Mouse (Mus musculus): Measurements from ENCODE around the gene Trip6.

Trip6 gene

DNA sequence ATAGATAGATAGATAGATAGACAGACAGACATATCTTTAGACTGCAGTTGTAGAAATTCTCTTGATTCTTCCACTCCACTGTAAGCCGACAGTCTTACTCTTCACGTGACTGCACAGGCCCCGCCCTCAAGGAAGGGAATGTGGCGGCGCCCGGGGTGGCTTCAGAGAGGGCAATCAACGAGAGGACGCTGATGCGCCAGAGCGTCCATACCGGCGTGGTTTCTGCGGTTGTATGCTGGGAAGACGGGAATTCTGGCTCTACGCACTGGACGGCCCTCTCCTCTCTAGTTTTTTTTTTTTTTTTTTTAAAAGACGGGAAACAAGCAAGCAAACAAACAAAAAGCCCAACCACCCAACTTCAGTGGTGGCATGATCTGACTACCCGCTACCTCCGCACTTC lies 24.1 kb upstream of the Trip6 start:
- peak; percentile 70 to 73 for DNase-seq

GRCm38 (mm10) chr5:137337190-137337589 lies 23.0 kb upstream of the Trip6 start:
- DNase-seq = no peak

DNA sequence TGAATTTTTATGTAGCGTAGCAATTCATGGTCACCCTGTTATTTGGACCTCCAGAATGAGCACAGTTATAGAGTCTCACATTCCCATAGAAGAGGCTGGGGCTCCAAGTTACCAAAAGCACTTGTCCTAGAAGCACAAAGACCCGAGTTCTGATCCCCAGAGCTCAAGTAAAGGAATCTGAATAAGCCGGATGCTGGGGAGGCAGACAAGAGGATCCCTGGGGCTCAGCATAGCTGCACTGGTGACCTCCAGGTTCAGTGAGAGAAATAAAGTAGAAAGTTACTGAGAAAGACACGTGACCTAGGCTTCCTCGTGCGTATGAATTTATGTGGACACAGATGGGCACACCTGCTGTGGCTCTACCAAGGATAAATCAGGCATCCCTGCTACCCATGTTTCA lies 20.9 kb upstream of the Trip6 start:
- no peak for DNase-seq

GRCm38 (mm10) chr5:137334317-137334716 lies 20.1 kb upstream of the Trip6 start:
- DNase-seq = no peak

DNA sequence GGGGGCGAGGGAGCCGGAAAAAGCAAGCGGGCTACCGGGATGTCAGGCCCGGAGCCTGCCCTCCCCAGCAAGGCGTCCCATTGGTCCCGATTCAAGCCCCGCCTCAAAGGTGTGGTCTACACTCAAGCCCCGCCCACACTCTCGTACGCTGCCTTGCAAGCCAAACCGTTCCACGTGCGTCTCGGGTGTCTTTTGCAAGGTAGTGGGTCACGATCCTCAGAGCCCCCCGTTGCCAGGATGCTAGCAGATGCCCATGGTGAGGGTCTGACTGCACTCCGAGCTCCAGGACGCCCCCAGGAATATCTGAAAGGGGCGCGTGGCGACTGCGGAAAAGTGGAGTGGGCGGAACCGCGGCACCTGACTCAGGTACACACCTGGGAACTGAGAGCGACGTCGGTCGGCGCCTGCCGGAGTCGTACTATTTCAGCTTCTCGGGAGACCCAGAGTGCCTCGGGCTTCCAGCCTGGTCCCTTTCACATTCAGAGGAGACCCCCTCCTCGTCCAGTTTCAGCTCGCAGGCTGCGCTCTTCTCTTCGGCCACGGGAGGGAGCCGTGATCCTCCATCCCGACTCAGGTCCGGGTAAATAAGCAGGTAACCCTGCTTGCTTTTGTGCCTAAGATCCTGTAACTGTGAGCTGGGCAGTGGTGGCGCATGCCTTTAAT lies 19.4 kb upstream of the Trip6 start, which contains the start of gene Slc12a9:
Gene Slc12a9, minus strand, starts transcription at position 86 of the 663 bp plus-strand sequence.
- DNase-seq = peak; percentile 89 to 93

DNA sequence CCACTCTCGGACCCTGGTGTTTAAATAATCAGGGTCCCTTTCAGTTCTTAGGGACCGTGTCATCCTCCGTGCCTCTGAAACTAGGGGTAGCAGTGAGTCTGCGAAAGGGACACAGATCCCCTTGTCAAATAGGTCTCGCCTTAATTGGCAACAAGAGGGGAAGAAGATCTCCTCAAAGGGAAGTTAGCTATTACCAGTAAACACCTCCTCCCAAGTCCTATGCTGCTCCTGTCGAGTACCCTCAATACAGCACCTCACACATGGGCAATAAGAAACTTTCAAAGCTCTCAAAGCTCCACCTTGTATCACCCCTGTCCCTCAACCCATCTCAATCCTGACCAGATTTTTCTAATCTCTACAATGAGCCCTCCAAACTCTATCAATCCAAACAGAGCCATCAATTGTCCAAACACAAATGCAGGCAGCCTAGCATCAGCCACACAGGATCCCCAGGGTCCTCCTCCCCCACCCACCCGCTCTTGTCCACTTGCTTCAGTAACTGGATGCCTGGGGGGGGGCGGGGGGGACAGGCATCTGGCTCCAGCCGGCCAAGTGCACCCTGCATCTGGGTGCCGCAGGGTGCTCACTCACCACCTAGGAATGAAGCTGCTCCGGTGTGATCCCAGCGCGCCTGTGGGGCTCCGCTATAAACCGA lies 18.8 kb upstream of the Trip6 start:
- DNase-seq = no peak

DNA sequence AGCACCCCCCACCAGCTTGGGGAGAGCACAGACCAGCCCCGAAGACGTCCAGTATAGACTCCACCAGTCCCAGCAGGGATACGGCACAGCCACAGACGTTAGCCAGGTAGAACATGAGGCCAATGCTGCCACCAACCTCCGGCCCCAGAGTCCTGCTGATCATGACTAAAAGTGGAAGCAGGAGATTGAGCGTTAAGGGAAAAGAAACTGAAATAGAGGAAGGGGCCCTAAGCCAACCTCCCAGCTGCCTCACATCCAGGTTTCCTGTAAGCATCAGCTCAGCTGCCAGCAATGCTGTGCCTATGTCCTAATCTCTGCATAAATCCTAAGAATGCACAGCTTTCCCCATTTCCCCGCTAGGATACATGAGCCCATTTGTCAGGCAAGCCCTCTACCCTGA lies 16.7 kb upstream of the Trip6 start:
- DNase-seq = no peak

DNA sequence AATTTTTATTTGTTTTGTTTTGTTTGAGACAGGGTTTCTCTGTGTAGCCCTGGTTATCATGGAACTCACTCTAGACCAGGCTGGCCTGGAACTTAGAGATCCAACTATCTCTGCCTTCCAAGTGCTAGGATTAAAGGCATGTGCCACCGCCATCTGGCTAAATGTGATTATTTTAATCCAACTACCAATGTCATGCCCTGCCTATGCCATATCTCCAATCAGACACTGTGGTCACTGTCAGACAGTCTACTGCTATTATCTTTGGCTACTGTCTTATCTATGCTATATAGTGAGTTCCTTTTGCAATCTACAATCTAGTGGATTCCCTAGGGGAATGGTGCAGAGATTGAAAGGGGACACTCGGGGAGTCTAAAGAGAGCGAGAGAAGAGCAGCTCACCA lies 6.8 kb upstream of the Trip6 start:
- DNase-seq = no peak

- no peak for DNase-seq
Observed at GRCm38 (mm10) chr5:137318570-137318969, 4.4 kb upstream of the Trip6 start.

DNA sequence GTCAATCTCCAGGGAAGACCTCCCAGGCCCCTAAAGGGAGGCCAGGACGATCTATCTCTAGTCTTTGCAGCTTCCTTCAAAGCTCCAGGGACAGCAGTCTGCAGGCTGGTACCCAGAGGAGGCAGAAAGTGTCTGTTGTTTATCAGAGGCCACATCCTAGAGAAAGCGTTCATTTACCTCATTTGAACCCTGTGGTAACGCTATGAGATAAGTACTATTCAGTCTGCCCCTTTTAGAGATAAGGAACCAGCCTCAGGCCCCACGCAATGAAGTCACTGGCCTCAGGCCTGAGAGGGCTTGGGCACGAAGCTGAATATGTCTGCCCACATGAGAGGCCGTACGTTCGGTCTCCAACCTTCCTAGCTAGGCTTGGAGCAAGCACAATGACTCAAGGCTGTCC lies 3.2 kb upstream of the Trip6 start:
- DNase-seq = no peak

DNA sequence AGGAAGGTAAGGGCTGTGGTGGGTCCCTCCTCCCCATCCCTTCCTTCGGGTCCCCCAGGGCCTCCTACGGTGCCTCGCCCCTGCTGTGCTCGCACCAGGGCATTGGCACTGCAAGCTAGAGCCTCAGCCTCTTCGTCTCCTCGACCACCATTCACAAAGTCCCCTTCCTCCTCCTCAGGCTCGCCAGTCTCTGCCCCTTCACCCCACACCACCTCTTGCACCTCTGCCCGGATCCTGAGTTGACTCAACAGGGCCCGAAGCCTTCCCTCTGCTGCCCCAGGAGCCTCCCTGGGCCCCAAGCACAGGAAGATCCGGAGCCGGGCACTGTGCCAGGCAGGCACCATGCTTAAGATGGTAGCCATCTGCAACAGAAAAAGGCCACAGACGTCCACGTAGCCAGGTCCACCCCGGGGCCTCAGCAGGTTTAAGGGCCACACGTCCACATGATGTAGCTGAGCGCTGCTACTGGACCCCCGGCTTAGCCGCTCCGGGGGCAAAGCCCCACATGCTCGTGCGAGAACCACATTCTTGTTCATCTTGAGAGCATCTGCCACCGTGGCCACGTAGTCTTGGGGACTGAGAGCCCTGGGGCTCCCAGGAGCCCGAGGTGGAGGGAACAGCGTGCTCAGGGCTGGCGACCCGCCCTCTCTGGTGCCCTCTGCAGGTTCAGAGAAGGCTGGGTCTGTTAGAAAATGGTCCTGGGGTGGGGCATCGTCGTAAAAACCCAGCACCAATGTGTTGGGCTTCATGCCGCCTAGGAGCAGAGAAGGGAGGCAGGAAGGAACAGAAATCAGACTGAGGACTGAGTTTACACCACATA lies 1.1 kb upstream of the Trip6 start:
- no peak for DNase-seq

DNA sequence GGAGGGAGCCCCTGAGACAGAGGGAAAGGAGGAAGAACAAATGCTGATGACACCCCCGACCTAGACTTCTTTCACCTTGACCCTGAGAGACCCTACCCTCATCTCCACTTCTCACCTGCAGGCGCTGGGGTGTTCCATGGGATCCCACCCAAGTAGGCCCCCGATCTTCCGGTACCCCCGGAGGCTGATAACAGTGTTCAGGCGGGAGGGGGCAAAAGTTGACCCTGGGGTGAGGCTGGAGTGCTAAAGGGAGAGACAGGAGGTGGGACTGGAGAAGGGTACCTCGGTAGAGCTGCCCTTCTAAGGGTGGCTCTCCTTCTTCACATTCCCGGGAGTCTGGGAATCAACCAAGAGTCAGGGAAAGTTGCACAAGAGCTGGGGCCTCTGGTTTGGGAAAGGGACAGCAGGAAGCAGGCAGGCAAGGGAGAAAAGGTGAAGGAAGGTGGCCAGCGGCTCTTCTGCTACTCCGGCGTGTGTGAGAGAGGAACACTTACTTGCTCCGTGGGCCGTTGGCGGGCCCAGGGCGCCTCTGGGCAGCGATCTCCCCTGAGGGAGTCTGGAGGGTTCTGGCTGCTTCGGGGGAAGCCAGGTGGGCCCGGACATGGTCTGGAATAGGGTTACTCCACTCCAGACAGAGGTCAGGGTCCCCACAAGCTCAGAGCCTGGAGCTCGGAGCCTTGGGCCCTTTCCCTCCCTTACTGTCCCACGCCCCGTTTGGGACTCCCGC lies 575 bp downstream of the Trip6 start:
- DNase-seq = no peak

GRCm38 (mm10) chr5:137308356-137308755 lies 5.8 kb downstream of the Trip6 start:
- DNase-seq = no peak

- DNase-seq = peak; percentile 85 to 91
Observed at GRCm38 (mm10) chr5:137307071-137307912, 6.9 kb downstream of the Trip6 start, which contains the start of gene Srrt. TSS of gene Srrt (minus strand) at chr5:137307674.

DNA sequence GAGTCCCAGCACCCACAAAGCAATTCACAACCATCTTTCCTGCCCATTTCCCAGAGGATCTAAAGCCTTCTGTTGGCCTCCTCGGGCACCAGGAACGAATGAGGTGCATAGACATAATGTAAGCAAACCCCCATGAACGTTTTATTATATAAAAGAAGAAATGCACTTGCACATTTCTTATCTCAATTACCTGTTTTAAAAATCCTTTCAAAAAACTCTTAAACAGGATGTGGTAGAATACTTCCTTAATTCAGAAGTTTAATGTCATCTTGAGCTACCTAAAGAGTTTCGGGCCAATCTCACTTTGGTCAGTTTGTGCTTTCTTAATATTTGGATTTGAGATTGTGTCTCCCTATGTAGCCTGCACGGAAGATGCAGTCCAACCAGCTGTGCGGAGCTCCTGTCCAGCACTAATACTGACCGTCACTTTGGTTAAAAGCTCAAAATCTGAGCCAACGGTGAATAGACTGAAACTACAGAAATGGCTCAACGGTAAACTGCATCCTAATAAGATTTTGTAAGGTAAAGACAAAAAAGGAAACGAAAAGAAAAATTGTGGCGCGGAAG lies 7.7 kb downstream of the Trip6 start:
- no peak for DNase-seq

GRCm38 (mm10) chr5:137305822-137306221 lies 8.4 kb downstream of the Trip6 start:
- no peak for DNase-seq

DNA sequence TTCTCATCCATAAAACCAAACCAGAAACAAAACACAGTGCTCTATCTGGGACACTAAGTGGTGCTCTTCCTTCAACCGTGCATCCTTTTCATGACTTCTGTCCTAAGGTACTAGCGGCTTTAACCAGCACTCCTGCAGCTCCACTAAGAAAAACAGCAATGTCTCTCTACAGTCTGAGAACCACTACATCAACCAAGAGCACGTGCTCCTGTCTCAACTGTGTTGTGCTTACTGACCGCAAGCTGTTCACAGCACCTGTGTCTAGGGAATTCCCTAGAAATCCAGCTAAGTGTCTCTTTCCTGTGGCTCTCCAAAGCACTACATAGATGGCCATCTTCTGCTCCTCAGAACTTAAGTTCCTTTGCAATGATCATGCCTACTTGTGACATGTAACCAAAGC lies 9.4 kb downstream of the Trip6 start:
- no peak for DNase-seq

GRCm38 (mm10) chr5:137304165-137304564 lies 10.0 kb downstream of the Trip6 start:
- no peak for DNase-seq

DNA sequence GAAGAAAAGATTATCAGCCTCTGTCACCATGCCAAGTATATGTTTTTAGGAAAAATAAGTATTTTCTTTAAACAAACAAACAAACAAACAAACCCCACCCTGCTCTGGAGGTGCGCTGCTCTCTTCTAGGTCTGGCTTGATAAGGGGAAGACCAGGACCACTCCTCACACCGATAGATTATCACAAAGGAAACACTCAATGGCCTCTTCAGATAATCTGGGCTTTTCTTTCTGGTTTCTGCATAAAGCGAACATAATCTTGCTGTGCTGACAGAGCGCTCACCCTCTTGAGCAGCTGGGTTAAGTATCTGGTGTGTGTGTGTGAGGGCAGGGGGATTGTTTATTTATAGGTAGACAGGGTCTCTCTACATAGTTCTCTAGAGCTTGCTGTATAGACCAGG lies 10.6 kb downstream of the Trip6 start:
- DNase-seq = no peak

DNA sequence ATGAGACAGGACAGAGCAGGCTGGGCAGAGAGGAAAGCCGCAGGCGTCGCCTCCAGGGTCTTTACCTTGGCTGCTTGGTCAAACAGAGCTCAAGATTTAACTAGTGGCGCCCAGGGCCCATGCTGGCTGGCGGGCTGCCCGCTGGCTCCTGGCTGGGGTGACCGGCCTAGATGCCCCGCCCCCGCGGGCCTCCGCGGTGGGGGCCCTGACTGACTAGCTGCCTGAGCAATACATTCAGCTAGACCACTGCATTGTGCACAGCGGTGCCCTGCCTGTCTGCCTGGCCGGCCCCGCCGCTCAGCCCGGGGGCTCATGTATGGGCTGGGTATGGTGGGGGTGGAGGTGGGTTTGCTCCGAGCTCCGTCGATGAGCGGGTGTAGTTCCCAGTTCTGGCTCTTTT lies 13.0 kb downstream of the Trip6 start:
- no peak for DNase-seq

GRCm38 (mm10) chr5:137299240-137299639 lies 15.0 kb downstream of the Trip6 start:
- no peak for DNase-seq

GRCm38 (mm10) chr5:137297126-137297525 lies 17.1 kb downstream of the Trip6 start:
- DNase-seq = no peak
